Mouse (Mus musculus) liver, embryonic 12.5 days (tissue): ENCODE results near the gene Fam114a2. TPM values are rescaled to one million over a fixed set of nuclear protein-coding genes. Genes with fewer than 3 reads are reported as not detected.

ENCODE experiments used
- ATAC-seq: fragments of 200-750 bp; cut with Nextera tagmentation; 2 replicates; pipeline ENCODE4 v1.8.0; 2017; ENCODE audit warnings: moderate number of reproducible peaks, mild to moderate bottlenecking, moderate library complexity
- H3K27ac ChIP-seq: fragments of 300-500 bp; sonication (generic); 2 replicates; pipeline ENCODE4 v1.5.1; 2016; ENCODE audit warnings: mild to moderate bottlenecking
- H3K27me3 ChIP-seq: fragments of 300-500 bp; sonication (generic); replicated peaks from 2 replicates; pipeline ENCODE4 v1.6.1; 2016; ENCODE audit warnings: mild to moderate bottlenecking, moderate library complexity
- H3K36me3 ChIP-seq: fragments of 300-500 bp; sonication (generic); 2 replicates; pipeline ENCODE4 v1.6.1; 2016; ENCODE audit warnings: mild to moderate bottlenecking, moderate library complexity
- H3K4me1 ChIP-seq: fragments of 300-500 bp; sonication (generic); 2 replicates; pipeline ENCODE4 v1.6.1; 2016
- H3K4me2 ChIP-seq: fragments of 300-500 bp; sonication (generic); 2 replicates; pipeline ENCODE4 v1.6.1; 2016; ENCODE audit warnings: mild to moderate bottlenecking, moderate library complexity
- H3K4me3 ChIP-seq: fragments of 300-500 bp; sonication (generic); 2 replicates; pipeline ENCODE4 v1.5.1; 2016; ENCODE audit warnings: mild to moderate bottlenecking, moderate library complexity
- H3K9ac ChIP-seq: fragments of 300-500 bp; sonication (generic); 2 replicates; pipeline ENCODE4 v1.6.1; 2016; ENCODE audit warnings: mild to moderate bottlenecking, moderate library complexity
- H3K9me3 ChIP-seq: fragments of 300-500 bp; sonication (generic); replicated peaks from 2 replicates; pipeline ENCODE4 v1.6.1; 2016; ENCODE audit warnings: mild to moderate bottlenecking, moderate library complexity
- WGBS: fragments of 180-500 bp; shearing (Covaris S2); methylation state at CpG from one replicate; pipeline ENCODE4 v1.1.7; 2016; ENCODE audit not compliant: insufficient replicate concordance; 5-methylcytosine and 5-hydroxymethylcytosine counted together
- polyA plus RNA-seq: library from polyadenylated mRNA; unstranded; fragments of >200 nt; fragmentation: Nextera tagmentation; extraction: Ambion mirVana; gene quantifications from 2 replicates; pipeline ENCODE4 v1.2.1, GENCODE M21; 2016

Fam114a2 gene
- polyA plus RNA-seq, 1 experiment from 2014 or later, result 37.2 TPM

DNA sequence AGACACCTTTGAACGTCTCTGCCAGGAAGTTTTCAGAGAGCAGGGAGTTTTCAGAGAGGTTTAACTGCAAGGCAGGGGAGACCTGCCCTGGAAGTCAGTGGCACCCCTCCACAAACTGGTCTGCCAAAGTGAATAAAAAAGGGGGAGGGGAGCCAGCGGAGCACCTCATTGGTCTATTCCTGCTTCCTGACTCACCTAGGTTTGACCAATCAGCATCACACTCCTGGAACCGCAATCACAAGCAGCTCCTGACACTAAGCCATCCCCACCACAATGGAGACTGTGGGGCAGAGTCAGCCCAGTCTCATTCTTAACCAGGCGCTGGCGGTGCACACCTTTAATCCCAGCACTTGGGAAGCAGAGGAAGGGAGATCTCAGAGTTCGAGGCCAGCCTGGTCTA is 48.4 kb downstream of the Fam114a2 start:
- no peak for ATAC-seq
- WGBS, result 34% methylated on average over 6 of the region's 6 CpGs
- no peak overlapping the region for H3K4me3 ChIP-seq

GRCm38 (mm10) chr11:57468706-57469105 is 49.7 kb downstream of the Fam114a2 start:
- ATAC-seq, result no peak
- WGBS, result 50% methylated on average over 4 of the region's 4 CpGs
- H3K4me3 ChIP-seq, result no peak overlapping the region
- H3K4me2 ChIP-seq, result no peak overlapping the region
- H3K36me3 ChIP-seq, result no peaks in the 10 kb centered on the region
- H3K27ac ChIP-seq, result no peak overlapping the region
- H3K4me1 ChIP-seq, result no peaks in the 10 kb centered on the region
- peaks cover 5% of the 10 kb centered on the region; the same call in 1 of the 2 replicates for H3K27me3 ChIP-seq
- no peak overlapping the region for H3K9ac ChIP-seq
- no peaks in the 10 kb centered on the region for H3K9me3 ChIP-seq

More for the DNA sequence above, 48.4 kb downstream of the Fam114a2 start:
- Histone ChIP-seq H3K36me3 (no peaks in the 10 kb centered on the region), H3K4me2 (no peak overlapping the region), H3K27ac (no peak overlapping the region), H3K27me3 (peaks cover 5% of the 10 kb centered on the region; the same call in 1 of the 2 replicates), H3K9me3 (no peaks in the 10 kb centered on the region), H3K9ac (no peak overlapping the region), H3K4me1 (no peaks in the 10 kb centered on the region)

- H3K4me3 ChIP-seq, result no peak overlapping the region
- H3K27ac ChIP-seq, result no peak overlapping the region
- peak overlapping the region; percentile 19 for H3K4me2 ChIP-seq
- H3K27me3 ChIP-seq, result peaks cover 5% of the 10 kb centered on the region; the same call in 1 of the 2 replicates
- H3K4me1 ChIP-seq, result no peaks in the 10 kb centered on the region
- no peaks in the 10 kb centered on the region for H3K36me3 ChIP-seq
- WGBS, result 25% methylated on average over 23 of the region's 23 CpGs
- no peaks in the 10 kb centered on the region for H3K9me3 ChIP-seq
- no peak for ATAC-seq
- no peak overlapping the region for H3K9ac ChIP-seq
Measured at GRCm38 (mm10) chr11:57467159-57468110, 51.0 kb downstream of the Fam114a2 start.

GRCm38 (mm10) chr11:57465844-57466243 is 52.6 kb downstream of the Fam114a2 start:
- no peaks in the 10 kb centered on the region for H3K4me1 ChIP-seq
- H3K27ac ChIP-seq, result no peak overlapping the region
- H3K27me3 ChIP-seq, result peaks cover 5% of the 10 kb centered on the region; the same call in 1 of the 2 replicates
- H3K9ac ChIP-seq, result no peak overlapping the region
- ATAC-seq, result no peak
- 53% methylated on average over 3 of the region's 3 CpGs for WGBS
- H3K9me3 ChIP-seq, result no peaks in the 10 kb centered on the region
- H3K4me3 ChIP-seq, result no peak overlapping the region
- no peaks in the 10 kb centered on the region for H3K36me3 ChIP-seq
- H3K4me2 ChIP-seq, result no peak overlapping the region

DNA sequence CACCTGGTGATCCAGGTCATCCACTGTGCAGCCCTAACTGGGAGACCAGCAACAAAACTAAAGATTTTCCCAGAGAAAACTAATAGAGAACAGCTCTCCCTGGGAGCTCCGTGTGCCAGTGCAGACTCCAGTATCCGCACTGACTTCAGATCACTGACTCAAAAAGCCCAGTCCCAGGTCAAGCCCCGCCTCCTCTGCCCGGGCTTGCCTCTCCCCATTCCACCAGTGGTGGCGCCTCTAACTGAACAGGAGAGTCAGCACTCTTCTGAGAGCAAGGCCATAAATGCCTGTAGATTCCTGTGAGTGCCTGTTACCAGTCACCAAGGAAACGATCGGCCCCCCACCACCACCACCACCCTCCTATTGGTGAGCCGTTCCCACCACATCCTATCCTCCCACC is 53.4 kb downstream of the Fam114a2 start:
- no peaks in the 10 kb centered on the region for H3K4me1 ChIP-seq
- H3K4me2 ChIP-seq, result no peak overlapping the region
- H3K27ac ChIP-seq, result no peak overlapping the region
- no peak overlapping the region for H3K9ac ChIP-seq
- 34% methylated on average over 8 of the region's 8 CpGs for WGBS
- no peak for ATAC-seq
- H3K4me3 ChIP-seq, result no peak overlapping the region
- H3K27me3 ChIP-seq, result peaks cover 3% of the 10 kb centered on the region; the same call in 1 of the 2 replicates
- no peaks in the 10 kb centered on the region for H3K36me3 ChIP-seq
- no peaks in the 10 kb centered on the region for H3K9me3 ChIP-seq

DNA sequence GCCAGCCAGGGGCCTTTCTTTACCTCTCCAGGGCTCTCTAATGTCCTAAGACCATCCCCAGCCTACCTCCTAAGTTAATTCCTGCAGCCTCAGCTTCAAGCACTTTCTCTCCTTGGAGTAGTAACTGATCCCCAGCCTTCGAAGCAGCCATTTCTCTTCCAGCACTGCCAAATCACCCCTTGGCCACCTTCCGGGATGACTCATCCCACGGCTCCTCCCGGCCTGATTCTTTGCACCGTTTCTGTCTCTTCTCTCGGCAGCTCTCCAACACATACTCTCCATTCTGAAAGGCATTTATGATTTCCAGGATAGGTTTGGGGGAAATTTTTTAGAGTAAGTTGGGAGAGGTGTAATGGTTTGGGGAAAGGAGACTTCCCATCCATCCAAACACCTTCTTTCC is 58.7 kb downstream of the Fam114a2 start:
- Histone ChIP-seq H3K4me1 (no peaks in the 10 kb centered on the region), H3K27ac (no peak overlapping the region), H3K4me2 (no peak overlapping the region), H3K9me3 (no peaks in the 10 kb centered on the region), H3K27me3 (no peaks in the 10 kb centered on the region), H3K36me3 (no peaks in the 10 kb centered on the region), H3K4me3 (no peak overlapping the region), H3K9ac (no peak overlapping the region)
- 51% methylated on average over 6 of the region's 6 CpGs for WGBS
- ATAC-seq, result no peak

GRCm38 (mm10) chr11:57454421-57454820 is 64.0 kb downstream of the Fam114a2 start:
- ATAC-seq, result no peak
- H3K27me3 ChIP-seq, result no peaks in the 10 kb centered on the region
- no peaks in the 10 kb centered on the region for H3K9me3 ChIP-seq
- 36% methylated on average over 5 of the region's 5 CpGs for WGBS
- no peaks in the 10 kb centered on the region for H3K4me1 ChIP-seq
- no peak overlapping the region for H3K4me2 ChIP-seq
- H3K27ac ChIP-seq, result no peak overlapping the region
- no peak overlapping the region for H3K4me3 ChIP-seq
- no peaks in the 10 kb centered on the region for H3K36me3 ChIP-seq
- H3K9ac ChIP-seq, result no peak overlapping the region

DNA sequence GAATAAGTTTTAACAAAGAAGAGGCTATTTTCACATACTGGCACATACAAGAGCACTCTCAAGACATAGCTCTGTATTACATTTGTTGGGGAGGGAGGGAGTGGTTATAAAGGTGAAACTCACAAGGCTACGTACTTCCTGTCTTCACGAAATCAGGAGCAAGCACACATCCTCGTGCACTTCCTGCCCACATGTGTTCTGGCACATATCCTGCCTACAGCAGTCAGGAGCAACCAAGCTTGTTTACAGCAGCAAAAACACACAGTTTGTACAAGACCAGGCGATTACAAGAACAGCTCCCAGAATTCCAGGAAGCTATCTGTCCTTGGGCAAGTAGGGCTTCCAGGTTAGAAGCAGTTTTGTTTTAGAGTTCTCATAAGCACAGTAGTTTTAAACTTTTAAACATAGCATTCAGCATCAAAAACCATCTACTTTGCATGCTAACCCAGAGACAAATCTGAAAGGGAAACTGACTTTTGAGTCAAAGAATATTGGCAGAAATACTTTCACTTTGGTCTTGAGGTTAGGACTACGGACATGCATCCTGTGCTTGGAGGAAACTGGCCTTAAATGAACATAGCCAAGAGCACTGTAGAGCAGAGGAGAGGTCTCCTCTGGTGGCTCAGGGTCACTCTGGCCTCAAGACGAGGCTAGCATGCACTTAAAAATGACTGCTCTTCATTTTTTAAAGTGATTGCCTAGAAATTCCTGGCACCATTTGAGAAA is 73.0 kb downstream of the Fam114a2 start:
- Histone ChIP-seq H3K4me1 (no peaks in the 10 kb centered on the region), H3K4me2 (no peak overlapping the region), H3K27me3 (no peaks in the 10 kb centered on the region), H3K9ac (no peak overlapping the region), H3K4me3 (no peak overlapping the region), H3K36me3 (no peaks in the 10 kb centered on the region), H3K9me3 (no peaks in the 10 kb centered on the region), H3K27ac (peak overlapping the region; percentile 17; the same call in 1 of the 2 replicates)
- ATAC-seq, result no peak
- WGBS, result 26% methylated on average over 6 of the region's 6 CpGs

GRCm38 (mm10) chr11:57434153-57434552 is 84.3 kb downstream of the Fam114a2 start:
- Histone ChIP-seq H3K4me3 (no peak overlapping the region), H3K36me3 (no peaks in the 10 kb centered on the region), H3K4me2 (no peak overlapping the region), H3K27me3 (no peaks in the 10 kb centered on the region), H3K9me3 (no peaks in the 10 kb centered on the region), H3K4me1 (no peaks in the 10 kb centered on the region), H3K27ac (no peak overlapping the region), H3K9ac (no peak overlapping the region)
- ATAC-seq, result no peak
- WGBS, result 3% methylated on average over 1 of the region's 1 CpGs

Other genes with a start within 250 kb of the Fam114a2 start
- gene Mfap3, start within 50 bp of the Fam114a2 start, polyA plus RNA-seq, result 14.6 and 15.9 TPM in 2 replicates
- 34.2 and 36.3 TPM in 2 replicates for gene Galnt10, start 126.8 kb upstream of the Fam114a2 start, polyA plus RNA-seq